ENCODE assay signal across 22 mouse cellular contexts in the genomic region with DNA sequence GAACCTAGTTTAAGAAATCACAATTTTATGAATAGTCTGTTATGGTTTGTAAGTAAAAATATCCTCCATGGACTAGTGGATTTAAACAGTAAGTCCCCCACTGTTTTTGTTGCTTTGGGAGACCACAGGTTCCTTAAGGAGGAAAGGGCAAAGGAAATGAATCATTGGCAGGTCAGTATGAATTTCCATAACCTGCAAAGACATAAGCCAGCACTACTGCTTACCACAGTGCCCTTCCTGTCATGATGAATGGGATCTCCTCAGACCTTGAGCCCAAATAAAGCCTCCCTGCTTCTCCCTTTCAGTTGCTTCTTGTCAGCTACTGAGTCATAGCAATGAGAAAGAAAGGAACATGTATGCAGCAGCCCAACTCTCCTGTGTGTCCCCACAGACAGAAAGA.
A peak's percentile ranks its signal among the peaks of the same experiment; 100 is the strongest.
DNase-seq lines count a peak whose midpoint lies in the region; ATAC-seq and TF ChIP-seq lines count a peak whose summit lies in the region.
"Had no signal": no experiment of that assay in that cellular context is flagged by ENCODE, and none has a peak within 500 bp of the region (broad histone marks: within the 10 kb centered on the region; RNA-seq: fewer than 3 reads in every experiment).

No protein-coding gene starts in this region.

- H3K4me2 ChIP-seq in hindbrain, postnatal 0 days (ENCODE audit: low read depth, low read length), result no peak overlapping the region
- H3K4me2 ChIP-seq: embryonic facial prominence, embryonic 13.5 days; forebrain, embryonic 13.5 days; hindbrain, embryonic 12.5 days had no signal

- no peaks in the 10 kb centered on the region for H3K27me3 ChIP-seq in Patski
- H3K27me3 ChIP-seq in hindbrain, postnatal 0 days (ENCODE audit: insufficient read depth, low read length), result no peaks in the 10 kb centered on the region
- H3K27me3 ChIP-seq: embryonic facial prominence, embryonic 13.5 days; forebrain, embryonic 13.5 days; hindbrain, embryonic 12.5 days had no signal

- peak; percentile 27 for ATAC-seq in Patski
- no peak for ATAC-seq in hindbrain, postnatal 0 days
- ATAC-seq: forebrain, embryonic 13.5 days; forebrain, postnatal 0 days; hindbrain, embryonic 16.5 days had no signal

- POLR2A ChIA-PET in Patski (lab: Charles Lee), result no interaction called here

- no peak for TF ChIP-seq CTCF in Patski (IDR thresholded peaks at IDR 0.05)
- no peak for TF ChIP-seq CTCF in embryonic fibroblast, embryonic 13.5 days (IDR thresholded peaks at IDR 0.05; ENCODE audit: borderline replicate concordance, insufficient read depth, low read length)
- TF ChIP-seq CTCF in hindbrain, postnatal 0 days (IDR thresholded peaks at IDR 0.05; ENCODE audit: low read depth), result no peak

- CTCF ChIA-PET in Patski (lab: Charles Lee), result interaction anchor here (1.2 kb wide), 1 partner anchor 9 kb away, joined by 4 read pairs; no protein-coding TSS in a partner anchor

- H3K4me1 ChIP-seq in embryonic fibroblast, embryonic 13.5 days (ENCODE audit: control insufficient read depth, insufficient read depth, low read length), result peaks cover 7% of the 10 kb centered on the region; the same call in 1 of the 2 replicates
- no peaks in the 10 kb centered on the region for H3K4me1 ChIP-seq in hindbrain, postnatal 0 days (ENCODE audit: insufficient read depth, low read length)
- H3K4me1 ChIP-seq: embryonic facial prominence, embryonic 13.5 days; heart, embryonic 10.5 days; hindbrain, embryonic 12.5 days had no signal

- in situ Hi-C loops in Patski (cut with MboI; ENCODE audit: low pct_unique_long_range_greater_than_20kb), result no loop called here

- H3K9me3 ChIP-seq in hindbrain, postnatal 0 days (ENCODE audit: low read length), result no peaks in the 10 kb centered on the region
- H3K9me3 ChIP-seq: embryonic facial prominence, embryonic 13.5 days; forebrain, embryonic 13.5 days; heart, embryonic 10.5 days; hindbrain, embryonic 12.5 days had no signal

- no peaks in the 10 kb centered on the region for H3K36me3 ChIP-seq in hindbrain, postnatal 0 days (ENCODE audit: insufficient read depth, low read length)
- H3K36me3 ChIP-seq: embryonic facial prominence, embryonic 13.5 days; heart, embryonic 10.5 days; hindbrain, embryonic 12.5 days had no signal

- TF ChIP-seq POLR2A in embryonic fibroblast, embryonic 13.5 days (IDR thresholded peaks at IDR 0.05; ENCODE audit: low read depth, low read length), result no peak

- intact Hi-C loops in left cerebral cortex, postnatal 36 days (cut with DNase I), result no loop called here

- H3K4me3 ChIP-seq in embryonic fibroblast, embryonic 13.5 days (ENCODE audit: insufficient read depth, low read length), result no peak overlapping the region
- no peak overlapping the region for H3K4me3 ChIP-seq in hindbrain, postnatal 0 days (ENCODE audit: low read length)
- H3K4me3 ChIP-seq: embryonic facial prominence, embryonic 13.5 days; forebrain, embryonic 13.5 days; gastrocnemius, adult 2 months; heart, embryonic 10.5 days; hindbrain, embryonic 12.5 days had no signal

- H3K9ac ChIP-seq in hindbrain, postnatal 0 days (replicated peaks; ENCODE audit: low read length), result no peak overlapping the region
- H3K9ac ChIP-seq: embryonic facial prominence, embryonic 13.5 days; forebrain, embryonic 13.5 days; forebrain, postnatal 0 days; hindbrain, embryonic 12.5 days had no signal

- DNase-seq in adrenal gland, adult 8-10 months, result peak; percentile 11
- no peak for DNase-seq in adrenal gland, postnatal 25 days
- DNase-seq in 3T3-L1 (ENCODE audit: low read depth, low spot score) (peak; percentile 23), Patski (ENCODE audit: low read depth, low spot score) (no peak)
- no peak for DNase-seq in hindbrain, postnatal 0 days (ENCODE audit: low spot score)
- DNase-seq in left cerebral cortex, postnatal 36 days (ENCODE audit: low spot score in 2 of 2), result no peak
- DNase-seq: cerebellum, adult 11 months; cerebellum, adult 8-10 months; cerebellum, postnatal 25 days; forebrain, postnatal 0 days; gastrocnemius, adult 2 months; gastrocnemius, postnatal 25 days; heart, postnatal 10 days; heart, postnatal 4 days; kidney, adult 11 months; kidney, adult 9 months had no signal

- peak overlapping the region; percentile 73; the same call in 1 of the 2 replicates for H3K27ac ChIP-seq in embryonic fibroblast, embryonic 13.5 days (ENCODE audit: insufficient read depth, low read length)
- no peak overlapping the region for H3K27ac ChIP-seq in hindbrain, postnatal 0 days
- H3K27ac ChIP-seq: embryonic facial prominence, embryonic 13.5 days; forebrain, embryonic 13.5 days; gastrocnemius, adult 2 months; heart, embryonic 10.5 days; hindbrain, embryonic 12.5 days had no signal

Comparison
In these comparisons a context has a peak if more than half of its experiments do, and no peak if none do; other contexts are left out.
1. DNase-seq: peak in adrenal gland, adult 8-10 months (single experiment) and 3T3-L1 (single experiment); none in adrenal gland, postnatal 25 days (single experiment), Patski (single experiment), hindbrain, postnatal 0 days (single experiment) and left cerebral cortex, postnatal 36 days (0 of 2).